Mouse (Mus musculus) spleen, adult 2 months (tissue): ENCODE data around the gene Ngfr. TPM values are rescaled to one million over a fixed set of nuclear protein-coding genes. Genes with fewer than 3 reads are reported as not detected.
A peak's percentile ranks its signal among the peaks of the same experiment; 100 is the strongest.

Experiments
- DNase-seq, 2 experiments: peaks; one replicate each; pipeline versions ENCODE4 v3.0.0 to v3.0.0-alpha.2; 2012 to 2021; ENCODE audit warnings: low spot score in 2 of 2, low read depth in 1 of 2
- H3K27ac ChIP-seq: fragments of 200-500 bp; 2 replicates; pipeline ENCODE4 v1.5.1; 2012; ENCODE audit warnings: low read length, inconsistent platforms; ENCODE audit not compliant: insufficient read depth
- H3K27me3 ChIP-seq: fragments of 200-500 bp; 2 replicates; pipeline ENCODE4 v1.6.1; 2012; ENCODE audit warnings: mild to moderate bottlenecking, moderate library complexity, low read length, inconsistent platforms; ENCODE audit not compliant: control insufficient read depth, insufficient read depth
- H3K36me3 ChIP-seq: fragments of 200-500 bp; 2 replicates; pipeline ENCODE4 v1.6.1; 2012; ENCODE audit warnings: mild to moderate bottlenecking, low read length, inconsistent platforms; ENCODE audit not compliant: control insufficient read depth, insufficient read depth
- H3K4me1 ChIP-seq: fragments of 200-500 bp; 2 replicates; pipeline ENCODE4 v1.6.1; 2011; ENCODE audit warnings: inconsistent platforms; ENCODE audit not compliant: control insufficient read depth, insufficient read depth, insufficient read length
- H3K4me3 ChIP-seq: fragments of 200-500 bp; 2 replicates; pipeline ENCODE4 v1.5.1; 2011; ENCODE audit warnings: mild to moderate bottlenecking, inconsistent platforms; ENCODE audit not compliant: insufficient read depth, insufficient read length; ENCODE audit errors: extremely low read depth
- CTCF ChIP-seq: fragments of 200-500 bp; IDR thresholded peaks from 2 replicates; pipeline ENCODE4 v1.5.1; 2011; ENCODE audit warnings: mild to moderate bottlenecking, inconsistent platforms; ENCODE audit not compliant: insufficient read depth, insufficient read length, insufficient replicate concordance; ENCODE audit errors: extremely low read depth
- POLR2A ChIP-seq: fragments of 200-500 bp; IDR thresholded peaks from 2 replicates; pipeline ENCODE4 v1.6.1; 2011; ENCODE audit warnings: low read depth, low read length, inconsistent platforms
- WGBS: fragments of 180-500 bp; shearing (Covaris S2); methylation state at CpG from one replicate; pipeline ENCODE4 v1.1.7; 2018; 5-methylcytosine and 5-hydroxymethylcytosine counted together
- polyA plus RNA-seq: library from polyadenylated mRNA; depleted of rRNA; stranded (reverse); fragments of >200 nt; gene quantifications from 2 replicates; pipeline ENCODE4 v1.2.3, GENCODE M21; 2012; rRNA removed

Ngfr gene
- polyA plus RNA-seq, result 7.3 and 12.0 TPM in 2 replicates

DNA sequence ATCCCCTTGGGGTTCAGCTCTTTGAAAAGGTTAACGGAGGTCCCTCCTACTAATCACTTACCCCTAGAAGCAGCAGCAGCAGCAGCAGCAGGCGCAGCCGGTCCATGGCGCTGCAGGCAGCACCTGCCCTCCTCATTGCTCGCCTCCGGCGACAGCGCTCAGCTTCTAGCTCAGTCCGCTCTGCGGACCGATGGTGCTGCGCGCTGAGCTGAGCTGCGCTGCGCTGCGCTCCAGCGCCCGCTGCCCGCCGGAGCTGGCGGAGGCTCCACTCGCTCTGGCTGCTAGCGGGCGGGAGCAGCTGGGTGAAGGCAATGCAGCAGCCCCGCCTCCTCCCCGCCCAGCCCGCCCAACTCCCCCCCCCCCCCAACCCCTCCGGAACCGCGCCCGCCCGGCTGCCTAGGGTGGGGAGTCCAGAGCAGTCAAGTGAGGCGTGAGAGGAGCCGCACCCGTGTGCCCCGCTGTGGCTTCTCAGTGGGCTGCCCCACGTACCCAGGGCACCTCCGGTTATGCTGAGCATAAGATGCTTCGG lies at the start of gene Ngfr:
TSS of gene Ngfr (minus strand) at position 313 of the 529 bp plus-strand sequence.
- H3K4me3 ChIP-seq, result peak within 1 kb of the TSS; percentile 63
- peak; percentile 17 to 59 for DNase-seq

DNA sequence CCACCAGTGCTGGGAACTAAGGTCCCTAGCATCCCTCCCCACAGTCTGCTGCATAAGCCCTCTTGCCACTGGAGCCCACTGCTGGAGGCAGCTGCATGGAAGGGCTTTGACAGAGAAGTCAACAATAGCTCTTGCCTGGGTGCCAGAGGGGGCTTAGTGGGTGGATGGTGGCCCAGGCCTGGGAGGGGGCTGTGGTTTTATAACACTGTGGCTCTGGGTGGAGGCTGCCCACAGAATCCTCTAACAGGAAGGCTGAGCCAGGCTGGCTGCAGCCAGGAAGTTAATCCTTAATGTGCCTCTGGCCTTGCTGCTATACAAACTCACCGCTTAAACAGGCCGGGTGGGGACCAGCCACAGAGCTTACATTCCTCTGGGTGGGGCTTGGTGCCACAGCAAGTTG lies 47.5 kb upstream of the Ngfr start:
- Histone ChIP-seq H3K36me3 (no peaks in the 10 kb centered on the region), H3K27me3 (no peaks in the 10 kb centered on the region), H3K27ac (no peak overlapping the region), H3K4me3 (no peak overlapping the region), H3K4me1 (no peaks in the 10 kb centered on the region)
- no peak for DNase-seq
- TF ChIP-seq CTCF, result no peak
- TF ChIP-seq POLR2A, result no peak
- 4% methylated on average over 2 of the region's 2 CpGs for WGBS

More for the DNA sequence above, at the start of gene Ngfr:
- Histone ChIP-seq H3K27ac (no peak within 1 kb of the TSS), H3K36me3 (no peaks in the 10 kb centered on the region), H3K27me3 (0 out of 2 replicates have a peak, but pooled peaks cover 10% of the 10 kb centered on the region), H3K4me1 (peaks cover 13% of the 10 kb centered on the region)
- TF ChIP-seq CTCF, result no peak
- TF ChIP-seq POLR2A, result peak; percentile 59; the same call in 1 of the 2 replicates
- WGBS, result 1% methylated on average over 38 of the region's 39 CpGs

DNA sequence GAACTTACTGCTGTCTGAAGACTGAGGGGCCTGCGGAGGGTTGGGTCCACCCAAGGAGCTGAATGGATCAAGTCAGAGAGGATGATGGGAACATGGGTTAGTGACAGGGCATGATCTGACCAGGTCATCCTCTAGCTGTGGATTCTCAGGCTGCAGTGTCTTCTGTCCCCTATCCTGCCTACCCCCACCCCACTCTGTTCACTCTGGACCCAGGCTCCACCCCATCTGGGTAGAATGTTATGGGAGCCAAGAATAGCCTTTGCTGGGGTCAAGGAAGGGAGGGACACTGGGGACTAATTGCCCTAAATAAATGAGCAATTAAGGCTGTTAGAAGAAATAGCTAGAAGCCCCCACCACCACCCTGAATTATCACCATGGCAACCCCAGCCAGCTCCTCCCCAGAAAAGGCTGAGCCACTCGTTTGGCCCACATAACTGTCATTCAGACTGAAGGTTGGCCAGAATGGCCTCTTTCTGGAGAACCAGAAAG lies 46.0 kb upstream of the Ngfr start:
- 87% methylated on average over 2 of the region's 2 CpGs for WGBS
- H3K36me3 ChIP-seq, result no peaks in the 10 kb centered on the region
- TF ChIP-seq CTCF, result no peak
- no peak overlapping the region for H3K4me3 ChIP-seq
- no peak overlapping the region for H3K27ac ChIP-seq
- no peaks in the 10 kb centered on the region for H3K27me3 ChIP-seq
- H3K4me1 ChIP-seq, result no peaks in the 10 kb centered on the region
- no peak for DNase-seq

DNA sequence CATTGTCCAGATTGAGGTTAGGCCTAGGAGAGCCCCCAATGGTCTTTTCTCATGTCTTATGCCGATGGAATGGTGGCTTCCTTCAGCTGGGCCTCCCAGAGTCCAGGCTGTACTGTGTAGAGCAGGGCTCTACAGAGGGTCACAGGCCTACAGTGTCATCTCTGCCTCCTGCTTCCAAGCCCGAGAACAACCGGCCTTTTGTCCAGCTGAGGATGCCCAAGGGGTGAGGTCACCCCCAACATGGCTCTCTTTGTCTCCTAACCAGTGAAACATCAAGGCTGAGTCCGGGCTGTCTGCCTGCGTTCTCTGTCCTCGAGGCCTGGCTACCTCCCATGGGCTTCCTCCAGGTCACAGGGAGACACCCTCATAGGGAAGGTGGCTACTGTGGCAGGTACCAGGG lies 44.9 kb upstream of the Ngfr start:
- TF ChIP-seq CTCF (no peak), POLR2A (no peak)
- Histone ChIP-seq H3K4me3 (no peak overlapping the region), H3K27me3 (no peaks in the 10 kb centered on the region), H3K27ac (no peak overlapping the region), H3K4me1 (no peaks in the 10 kb centered on the region), H3K36me3 (no peaks in the 10 kb centered on the region)
- 86% methylated on average over 6 of the region's 6 CpGs for WGBS
- no peak for DNase-seq

DNA sequence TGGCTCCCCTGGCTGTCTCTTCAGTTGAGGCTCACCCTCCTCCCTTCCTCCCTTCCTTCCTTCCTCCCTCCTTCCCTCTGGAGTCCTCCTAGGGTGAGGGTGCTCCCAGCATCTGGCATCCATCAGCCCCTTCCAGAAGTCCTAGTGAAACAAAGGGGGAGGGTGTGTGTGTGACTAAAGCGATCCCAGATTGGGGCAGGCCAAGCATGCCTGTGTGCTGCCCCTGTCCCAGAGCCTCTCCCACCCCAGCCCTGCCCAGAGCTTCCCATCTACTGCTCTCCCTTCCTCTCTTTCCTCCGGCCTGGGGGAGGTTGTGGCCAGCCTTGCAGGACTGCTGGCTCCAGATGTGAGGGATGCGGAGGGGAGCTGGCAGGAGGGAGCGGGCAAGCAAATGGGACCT lies 43.8 kb upstream of the Ngfr start:
- Histone ChIP-seq H3K27ac (no peak overlapping the region), H3K36me3 (no peaks in the 10 kb centered on the region), H3K4me1 (no peaks in the 10 kb centered on the region), H3K4me3 (no peak overlapping the region), H3K27me3 (no peaks in the 10 kb centered on the region)
- 89% methylated on average over 4 of the region's 4 CpGs for WGBS
- DNase-seq, result no peak
- TF ChIP-seq CTCF (no peak), POLR2A (no peak)

DNA sequence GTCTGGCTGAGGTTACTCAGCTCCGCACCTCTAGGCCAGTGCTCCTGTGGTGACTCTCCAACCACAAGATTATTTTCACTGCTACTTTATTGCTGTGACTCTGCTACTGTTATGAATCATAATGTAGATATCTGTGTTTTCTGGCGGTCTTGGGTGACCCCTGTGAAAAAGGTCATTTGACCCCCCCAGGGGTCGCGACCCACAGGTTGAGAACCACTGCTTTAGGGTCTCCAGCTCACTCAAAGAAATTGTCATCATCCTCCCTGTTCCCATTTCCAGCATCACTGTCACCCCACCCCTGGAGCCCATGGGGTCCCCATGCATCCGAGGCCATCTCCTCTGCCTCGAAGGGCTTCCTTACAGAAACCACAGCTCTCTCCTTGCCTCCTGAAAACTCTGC lies 43.0 kb upstream of the Ngfr start:
- TF ChIP-seq CTCF (no peak), POLR2A (no peak)
- no peak for DNase-seq
- 81% methylated on average over 6 of the region's 6 CpGs for WGBS

DNA sequence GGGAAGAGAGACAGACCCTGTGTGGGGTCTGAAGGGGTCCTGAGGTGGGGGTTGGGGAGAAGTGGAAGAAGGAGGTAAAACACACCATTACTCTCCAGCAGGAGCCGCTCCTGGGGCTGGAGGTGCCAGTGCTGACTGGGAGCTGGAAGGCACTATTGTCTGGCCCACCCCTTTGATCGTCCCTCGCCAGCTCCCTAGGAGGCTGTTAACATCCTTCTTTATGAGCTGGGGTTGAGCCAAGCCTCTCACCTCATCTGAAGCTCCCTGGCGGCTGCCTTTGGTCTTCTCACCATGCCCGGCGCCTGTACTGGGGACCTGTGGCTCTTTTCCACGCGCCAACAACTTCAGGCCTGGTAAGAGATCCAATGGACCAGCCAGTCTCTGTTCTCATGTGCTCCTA lies 34.9 kb upstream of the Ngfr start:
- Histone ChIP-seq H3K4me1 (no peaks in the 10 kb centered on the region), H3K27me3 (no peaks in the 10 kb centered on the region), H3K36me3 (no peaks in the 10 kb centered on the region), H3K27ac (no peak overlapping the region), H3K4me3 (no peak overlapping the region)
- TF ChIP-seq CTCF (no peak), POLR2A (no peak)
- no peak for DNase-seq
- 88% methylated on average over 8 of the region's 8 CpGs for WGBS

More for the DNA sequence above, 43.0 kb upstream of the Ngfr start:
- no peaks in the 10 kb centered on the region for H3K27me3 ChIP-seq
- no peaks in the 10 kb centered on the region for H3K4me1 ChIP-seq
- H3K4me3 ChIP-seq, result no peak overlapping the region
- H3K36me3 ChIP-seq, result no peaks in the 10 kb centered on the region
- H3K27ac ChIP-seq, result no peak overlapping the region
